Mouse (Mus musculus): ENCODE data around the gene Tmem86a. TPM values are rescaled to one million over a fixed set of nuclear protein-coding genes. Genes with fewer than 3 reads are reported as not detected.

The Tmem86a gene
- total and polyA plus RNA-seq, 3 experiments = 0.30 to 2.0 (median 0.82) TPM

GRCm38 (mm10) chr7:47035426-47035825 is 15.0 kb upstream of the Tmem86a start:
- Histone ChIP-seq H3K27ac (ENCODE audit: insufficient read depth, low read depth) (no peak overlapping the region), H3K4me3 (replicated peaks in 1 of 3; ENCODE audit: low read depth in 2 of 3, low read length in 2 of 3, poor library complexity in 1 of 3) (no peak overlapping the region), H3K4me2 (ENCODE audit: insufficient read depth, low read depth, poor library complexity, severe bottlenecking) (no peak overlapping the region), H3K27me3 (replicated peaks) (peaks cover 2% of the 10 kb centered on the region), H3K79me2 (replicated peaks; ENCODE audit: control insufficient read depth, extremely low read depth, insufficient read depth, poor library complexity, severe bottlenecking) (no peaks in the 10 kb centered on the region), H3K36me3 (replicated peaks in 1 of 2; ENCODE audit: control insufficient read depth in 1 of 2, insufficient read depth in 1 of 2, low read length in 1 of 2) (no peaks in the 10 kb centered on the region), H3K9me3 (replicated peaks; ENCODE audit: low read length) (no peaks in the 10 kb centered on the region), H3K9ac (ENCODE audit: insufficient read depth, low read depth) (no peak overlapping the region), H3K4me1 (ENCODE audit: control insufficient read depth in 1 of 2, insufficient read depth in 2 of 2) (no peaks in the 10 kb centered on the region)
- dilution Hi-C loops (cut with MboI; ENCODE audit: extremely low pct_ligation_motif_present, extremely low pct_unique_long_range_greater_than_20kb, low sequenced_read_pairs) (no loop called here), in situ Hi-C loops (cut with MboI; ENCODE audit: low pct_ligation_motif_present, low pct_unique_long_range_greater_than_20kb, low sequenced_read_pairs) (no loop called here)
- no peak for DNase-seq (ENCODE audit: extremely low read depth)
- TF ChIP-seq EP300 (IDR thresholded peaks at IDR 0.05; ENCODE audit: low read length) (no peak), TCF12 (IDR thresholded peaks at IDR 0.05; ENCODE audit: low read depth, low read length) (no peak), ELF1 (IDR thresholded peaks at IDR 0.05; ENCODE audit: low read depth, low read length) (no peak), SMC3 (IDR thresholded peaks at IDR 0.05; ENCODE audit: low read depth, low read length) (no peak), GABPA (IDR thresholded peaks at IDR 0.05; ENCODE audit: insufficient replicate concordance, low read depth, low read length) (no peak), KAT2A (IDR thresholded peaks at IDR 0.05; ENCODE audit: insufficient replicate concordance, low read length) (no peak), TBP (conservative IDR thresholded peaks at IDR 0.05; ENCODE audit: low read depth, low read length) (no peak), BHLHE40 (IDR thresholded peaks at IDR 0.05; ENCODE audit: low read depth, low read length) (no peak), JUND (conservative IDR thresholded peaks at IDR 0.05; ENCODE audit: low read depth, low read length) (no peak), CHD1 (IDR thresholded peaks at IDR 0.05; ENCODE audit: low read depth, low read length) (no peak), IRF4 (IDR thresholded peaks at IDR 0.05; ENCODE audit: low read depth, low read length) (no peak), POLR2AphosphoS2 (IDR thresholded peaks at IDR 0.05; ENCODE audit: low read depth, low read length) (no peak), SIN3A (IDR thresholded peaks at IDR 0.05; ENCODE audit: low read length) (no peak), ZNF384 (IDR thresholded peaks at IDR 0.05; ENCODE audit: low read depth, low read length) (no peak)

- no peak for TF ChIP-seq TBP (conservative IDR thresholded peaks at IDR 0.05; ENCODE audit: low read depth, low read length)
- Histone ChIP-seq H3K27ac (ENCODE audit: insufficient read depth, low read depth) (no peak overlapping the region), H3K4me3 (replicated peaks in 1 of 3; ENCODE audit: low read depth in 2 of 3, low read length in 2 of 3, poor library complexity in 1 of 3) (no peak overlapping the region), H3K9ac (ENCODE audit: insufficient read depth, low read depth) (no peak overlapping the region), H3K36me3 (replicated peaks in 1 of 2; ENCODE audit: control insufficient read depth in 1 of 2, insufficient read depth in 1 of 2, low read length in 1 of 2) (no peaks in the 10 kb centered on the region), H3K4me1 (ENCODE audit: control insufficient read depth in 1 of 2, insufficient read depth in 2 of 2) (no peaks in the 10 kb centered on the region), H3K4me2 (ENCODE audit: insufficient read depth, low read depth, poor library complexity, severe bottlenecking) (no peak overlapping the region), H3K27me3 (replicated peaks) (peaks cover 4% of the 10 kb centered on the region), H3K79me2 (replicated peaks; ENCODE audit: control insufficient read depth, extremely low read depth, insufficient read depth, poor library complexity, severe bottlenecking) (no peaks in the 10 kb centered on the region), H3K9me3 (replicated peaks; ENCODE audit: low read length) (no peaks in the 10 kb centered on the region)
- in situ Hi-C loops (cut with MboI; ENCODE audit: low pct_ligation_motif_present, low pct_unique_long_range_greater_than_20kb, low sequenced_read_pairs) (no loop called here), dilution Hi-C loops (cut with MboI; ENCODE audit: extremely low pct_ligation_motif_present, extremely low pct_unique_long_range_greater_than_20kb, low sequenced_read_pairs) (no loop called here)
- DNase-seq (ENCODE audit: extremely low read depth) = no peak
Observed at GRCm38 (mm10) chr7:47041706-47042105, 8.7 kb upstream of the Tmem86a start.

GRCm38 (mm10) chr7:47042121-47042520 is 8.3 kb upstream of the Tmem86a start:
- dilution Hi-C loops (cut with MboI; ENCODE audit: extremely low pct_ligation_motif_present, extremely low pct_unique_long_range_greater_than_20kb, low sequenced_read_pairs) (no loop called here), in situ Hi-C loops (cut with MboI; ENCODE audit: low pct_ligation_motif_present, low pct_unique_long_range_greater_than_20kb, low sequenced_read_pairs) (no loop called here)
- no peaks in the 10 kb centered on the region for H3K9me3 ChIP-seq (replicated peaks; ENCODE audit: low read length)
- no peak for DNase-seq (ENCODE audit: extremely low read depth)
- peaks cover 6% of the 10 kb centered on the region for H3K27me3 ChIP-seq (replicated peaks)
- H3K4me1 ChIP-seq (ENCODE audit: control insufficient read depth in 1 of 2, insufficient read depth in 2 of 2) = no peaks in the 10 kb centered on the region
- no peak overlapping the region for H3K4me2 ChIP-seq (ENCODE audit: insufficient read depth, low read depth, poor library complexity, severe bottlenecking)
- H3K4me3 ChIP-seq (replicated peaks in 1 of 3; ENCODE audit: low read depth in 2 of 3, low read length in 2 of 3, poor library complexity in 1 of 3) = no peak overlapping the region
- no peak overlapping the region for H3K9ac ChIP-seq (ENCODE audit: insufficient read depth, low read depth)
- no peaks in the 10 kb centered on the region for H3K36me3 ChIP-seq (replicated peaks in 1 of 2; ENCODE audit: control insufficient read depth in 1 of 2, insufficient read depth in 1 of 2, low read length in 1 of 2)
- no peaks in the 10 kb centered on the region for H3K79me2 ChIP-seq (replicated peaks; ENCODE audit: control insufficient read depth, extremely low read depth, insufficient read depth, poor library complexity, severe bottlenecking)
- TF ChIP-seq GABPA (IDR thresholded peaks at IDR 0.05; ENCODE audit: insufficient replicate concordance, low read depth, low read length) (no peak), MYC (IDR thresholded peaks at IDR 0.05; ENCODE audit: low read depth, low read length) (no peak), POLR2AphosphoS2 (IDR thresholded peaks at IDR 0.05; ENCODE audit: low read depth, low read length) (no peak), TBP (conservative IDR thresholded peaks at IDR 0.05; ENCODE audit: low read depth, low read length) (no peak), MXI1 (IDR thresholded peaks at IDR 0.05; ENCODE audit: low read depth, low read length) (no peak), UBTF (IDR thresholded peaks at IDR 0.05; ENCODE audit: low read depth, low read length) (no peak), MAX (IDR thresholded peaks at IDR 0.05; ENCODE audit: low read length) (no peak), CHD2 (IDR thresholded peaks at IDR 0.05; ENCODE audit: low read length) (no peak), ETS1 (conservative IDR thresholded peaks at IDR 0.05; ENCODE audit: low read depth, low read length) (no peak), EP300 (IDR thresholded peaks at IDR 0.05; ENCODE audit: low read length) (no peak), ELF1 (IDR thresholded peaks at IDR 0.05; ENCODE audit: low read depth, low read length) (no peak), ZMIZ1 (IDR thresholded peaks at IDR 0.05; ENCODE audit: low read depth, low read length) (no peak), JUND (conservative IDR thresholded peaks at IDR 0.05; ENCODE audit: low read depth, low read length) (no peak)
- H3K27ac ChIP-seq (ENCODE audit: insufficient read depth, low read depth) = no peak overlapping the region

All from CH12.LX (cell line).